Mouse (Mus musculus): ENCODE data around the gene Slc9a1.

GRCm38 (mm10) chr4:133338521-133339095, 30.9 kb upstream of the Slc9a1 start:
- TF ChIP-seq CTCF (IDR thresholded peaks at IDR 0.05; ENCODE audit: low read depth) (no peak), EP300 (IDR thresholded peaks at IDR 0.05; ENCODE audit: low read depth) (no peak)
